Mouse (Mus musculus): ENCODE results near the gene Tmem164.
"Not testable (repeated sequence)": the region's sequence is repeated elsewhere in the genome, so short reads cannot be mapped to it uniquely, and the experiment has no call there.

Tmem164 gene

GRCm38 (mm10) chrX:142681056-142681615 lies at the start of gene Tmem164:
Gene Tmem164 (plus strand): TSS chrX:142681406.
- DNase-seq (ENCODE audit: inconsistent ontology term): peak; percentile 91

- DNase-seq (ENCODE audit: inconsistent ontology term): not testable (repeated sequence)
These were observed 48.2 kb upstream of the Tmem164 start for GRCm38 (mm10) chrX:142632990-142633389.

- DNase-seq (ENCODE audit: inconsistent ontology term): no peak
These were observed 34.0 kb upstream of the Tmem164 start for GRCm38 (mm10) chrX:142647202-142647601.

GRCm38 (mm10) chrX:142650117-142650764 lies 31.0 kb upstream of the Tmem164 start:
- peak; percentile 5 for DNase-seq (ENCODE audit: inconsistent ontology term)

- no peak for DNase-seq (ENCODE audit: inconsistent ontology term)
These were observed 16.3 kb upstream of the Tmem164 start for GRCm38 (mm10) chrX:142664704-142665422.

GRCm38 (mm10) chrX:142665423-142665805 lies 15.8 kb upstream of the Tmem164 start:
- DNase-seq (ENCODE audit: inconsistent ontology term): no peak

GRCm38 (mm10) chrX:142669312-142670091 lies 11.7 kb upstream of the Tmem164 start:
- no peak for DNase-seq (ENCODE audit: inconsistent ontology term)

GRCm38 (mm10) chrX:142670121-142670520 lies 11.1 kb upstream of the Tmem164 start:
- no peak for DNase-seq (ENCODE audit: inconsistent ontology term)

- DNase-seq (ENCODE audit: inconsistent ontology term): no peak
These were observed 10.1 kb upstream of the Tmem164 start for GRCm38 (mm10) chrX:142671141-142671540.

- no peak for DNase-seq (ENCODE audit: inconsistent ontology term)
These were observed 8.5 kb upstream of the Tmem164 start for GRCm38 (mm10) chrX:142672701-142673100.

- DNase-seq (ENCODE audit: inconsistent ontology term): no peak
These were observed 4.0 kb upstream of the Tmem164 start for GRCm38 (mm10) chrX:142677193-142677592.

- DNase-seq (ENCODE audit: inconsistent ontology term): no peak
These were observed 2.4 kb upstream of the Tmem164 start for GRCm38 (mm10) chrX:142678499-142679474.

GRCm38 (mm10) chrX:142679502-142680250 lies 1.5 kb upstream of the Tmem164 start:
- DNase-seq (ENCODE audit: inconsistent ontology term): no peak

GRCm38 (mm10) chrX:142680391-142681055 lies 683 bp upstream of the Tmem164 start:
- DNase-seq (ENCODE audit: inconsistent ontology term): peak; percentile 63

- DNase-seq (ENCODE audit: inconsistent ontology term): peak; percentile 81
These were observed 473 bp downstream of the Tmem164 start for GRCm38 (mm10) chrX:142681616-142682141.

GRCm38 (mm10) chrX:142682176-142682820 lies 1.1 kb downstream of the Tmem164 start:
- no peak for DNase-seq (ENCODE audit: inconsistent ontology term)

GRCm38 (mm10) chrX:142682990-142683389 lies 1.8 kb downstream of the Tmem164 start:
- DNase-seq (ENCODE audit: inconsistent ontology term): no peak

GRCm38 (mm10) chrX:142684674-142685073 lies 3.5 kb downstream of the Tmem164 start:
- no peak for DNase-seq (ENCODE audit: inconsistent ontology term)

GRCm38 (mm10) chrX:142685676-142686075 lies 4.5 kb downstream of the Tmem164 start:
- no peak for DNase-seq (ENCODE audit: inconsistent ontology term)
